Mouse (Mus musculus) liver, adult 2 months (tissue): ENCODE results near the gene Amhr2.

Source experiments
- CTCF ChIP-seq: fragments of 200-500 bp; IDR thresholded peaks from 2 replicates; pipeline ENCODE4 v1.5.1; 2011; ENCODE audit warnings: low read depth, low read length, control low read depth
- POLR2A ChIP-seq: fragments of 200-500 bp; IDR thresholded peaks from 2 replicates; pipeline ENCODE4 v1.6.1; 2011; ENCODE audit warnings: low read length, control low read depth; ENCODE audit not compliant: insufficient read depth; ENCODE audit errors: extremely low read depth

DNA sequence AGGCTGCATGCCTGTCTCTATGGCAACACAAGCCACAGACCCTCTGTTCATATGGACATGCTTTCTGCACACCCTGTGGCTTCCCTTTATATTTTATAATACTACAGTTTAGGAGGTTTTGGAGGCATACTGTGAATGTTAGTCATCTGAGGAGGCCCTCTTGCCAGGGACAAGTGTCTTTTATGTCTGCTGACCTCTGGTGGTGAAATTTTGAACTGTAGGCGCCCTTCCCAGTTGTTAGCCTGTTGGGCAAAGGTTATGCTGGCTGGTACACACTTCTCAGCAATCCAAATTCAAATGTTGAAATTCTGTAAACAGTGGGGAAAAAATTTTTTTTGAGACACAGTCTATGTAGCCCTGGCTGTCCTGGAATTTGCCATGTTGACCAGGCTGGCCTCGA, 2.7 kb upstream of the Amhr2 start:
- TF ChIP-seq CTCF (peak; percentile 62), POLR2A (no peak)
